Mouse (Mus musculus): ENCODE data around the gene Nsl1.

Nsl1 gene

GRCm38 (mm10) chr1:191095019-191095418 lies 32.2 kb downstream of the Nsl1 start:
- DNase-seq (ENCODE audit: low read depth), result no peak

DNA sequence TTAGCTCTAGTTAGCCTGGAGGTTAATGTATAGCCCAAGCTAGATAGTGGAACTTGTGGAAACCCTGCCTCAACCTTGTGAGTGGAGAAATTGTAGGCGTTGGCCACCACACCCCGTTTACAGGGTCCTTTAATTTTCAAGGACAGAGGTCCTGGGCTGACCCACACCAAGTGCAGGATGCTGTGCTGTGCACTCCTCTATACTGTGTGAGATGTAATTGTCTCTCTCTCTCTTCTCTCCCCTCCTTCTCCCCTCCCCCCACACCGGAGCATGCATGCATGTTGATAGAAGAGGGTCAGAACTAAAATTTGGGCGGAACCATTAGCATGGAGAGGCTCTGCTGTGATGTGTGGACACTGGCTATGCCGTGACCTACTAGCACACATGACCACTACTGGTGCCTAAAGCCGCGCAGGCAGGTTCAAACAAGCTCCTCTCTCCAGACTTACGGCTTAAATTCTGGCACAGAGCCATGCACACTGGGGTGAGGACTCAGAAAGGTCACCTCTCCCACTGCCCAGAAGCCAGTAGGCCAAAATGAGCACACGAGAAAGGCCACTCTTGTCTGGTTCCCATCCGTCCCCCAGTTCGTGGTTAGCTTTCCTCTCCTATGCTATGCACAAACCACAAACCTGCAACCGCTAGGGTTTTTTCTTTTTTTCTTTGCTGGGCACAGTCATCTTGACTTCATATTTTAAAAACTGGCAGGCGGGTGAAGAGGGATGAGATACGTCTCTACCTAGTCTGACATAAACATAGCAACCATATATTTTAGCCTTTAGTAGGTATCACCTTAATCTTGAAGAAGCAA lies 34.3 kb downstream of the Nsl1 start:
- no peak for DNase-seq (ENCODE audit: low read depth)

DNA sequence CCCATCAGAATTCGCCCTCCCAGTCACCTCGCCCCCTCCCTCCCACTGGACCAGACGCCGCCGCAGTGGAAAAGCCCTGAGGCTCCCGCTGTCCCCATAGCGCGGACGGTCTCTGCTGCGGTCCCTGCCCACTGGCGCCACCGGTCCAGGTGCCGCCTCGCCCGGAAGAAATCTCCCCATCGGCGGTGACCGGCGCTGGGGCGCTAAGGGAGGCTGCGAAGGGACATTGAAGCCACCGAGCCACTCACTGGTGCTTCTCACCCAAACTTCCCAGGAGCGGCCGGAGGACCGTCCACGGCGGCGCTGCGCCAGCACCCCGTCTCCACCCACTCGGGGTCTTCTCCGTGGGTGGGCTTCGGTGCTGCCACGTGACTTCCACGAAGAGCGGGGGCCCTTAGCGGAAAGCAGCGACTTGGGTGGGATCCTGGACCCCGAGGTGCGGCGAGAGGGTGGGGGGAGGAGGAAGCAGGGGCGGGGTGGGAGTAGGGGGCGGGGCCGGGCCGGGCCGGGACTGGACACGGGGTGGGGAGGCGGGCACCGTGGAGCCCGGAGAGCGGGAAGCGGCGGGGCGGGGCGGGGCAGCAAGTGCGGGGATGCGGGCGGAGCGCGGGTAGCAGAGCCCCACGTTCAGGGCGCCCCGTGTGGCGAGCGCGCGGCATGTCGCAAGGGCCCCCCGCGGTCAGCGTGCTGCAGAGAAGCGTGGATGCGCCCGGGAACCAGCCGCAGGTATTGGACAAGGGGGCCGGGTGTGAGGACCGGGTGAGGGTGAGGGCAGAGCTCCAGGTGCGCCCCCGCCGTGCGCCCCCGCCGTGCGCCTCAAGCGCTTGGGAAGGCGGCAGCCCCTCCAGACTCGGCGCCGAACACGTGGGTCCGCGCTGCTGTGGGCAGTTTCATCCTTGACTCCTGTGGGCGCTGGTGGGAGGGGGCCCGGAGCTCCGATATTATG lies 35.3 kb downstream of the Nsl1 start, which contains the start of gene Batf3:
Gene Batf3 (plus strand): TSS at position 46 of the 946 bp plus-strand sequence.
- DNase-seq (ENCODE audit: low read depth), result no peak

- DNase-seq (ENCODE audit: low read depth), result no peak
These were observed 36.3 kb downstream of the Nsl1 start for GRCm38 (mm10) chr1:191099114-191099513.

GRCm38 (mm10) chr1:191099772-191100291 lies 37.0 kb downstream of the Nsl1 start:
- DNase-seq (ENCODE audit: low read depth), result no peak

- no peak for DNase-seq (ENCODE audit: low read depth)
These were observed 40.0 kb downstream of the Nsl1 start for GRCm38 (mm10) chr1:191102730-191103370.

- no peak for DNase-seq (ENCODE audit: low read depth)
These were observed 42.4 kb downstream of the Nsl1 start for GRCm38 (mm10) chr1:191105246-191105645.

GRCm38 (mm10) chr1:191107306-191107705 lies 44.5 kb downstream of the Nsl1 start:
- no peak for DNase-seq (ENCODE audit: low read depth)

DNA sequence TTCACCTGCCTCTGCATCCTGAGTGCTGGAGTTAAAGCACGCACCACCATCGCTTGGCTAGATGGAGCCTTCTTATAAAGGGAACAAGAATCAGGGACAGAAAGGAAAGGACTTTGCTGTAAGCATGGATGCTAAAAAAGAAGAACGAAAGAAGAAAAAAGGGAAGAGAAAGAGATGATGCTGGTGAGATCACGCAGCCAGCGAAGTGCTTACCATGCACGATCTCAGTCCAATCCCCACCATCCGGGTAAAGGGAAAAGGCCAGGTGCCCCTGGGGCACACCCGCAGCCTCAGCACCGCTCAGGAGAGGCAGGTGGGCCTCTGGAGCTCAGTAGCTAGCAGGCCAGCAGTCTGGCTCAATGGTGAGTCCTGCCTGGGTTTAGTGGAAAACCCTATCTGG lies 47.1 kb downstream of the Nsl1 start:
- DNase-seq (ENCODE audit: low read depth), result no peak

- no peak for DNase-seq (ENCODE audit: low read depth)
These were observed 48.3 kb downstream of the Nsl1 start for GRCm38 (mm10) chr1:191111146-191111545.

DNA sequence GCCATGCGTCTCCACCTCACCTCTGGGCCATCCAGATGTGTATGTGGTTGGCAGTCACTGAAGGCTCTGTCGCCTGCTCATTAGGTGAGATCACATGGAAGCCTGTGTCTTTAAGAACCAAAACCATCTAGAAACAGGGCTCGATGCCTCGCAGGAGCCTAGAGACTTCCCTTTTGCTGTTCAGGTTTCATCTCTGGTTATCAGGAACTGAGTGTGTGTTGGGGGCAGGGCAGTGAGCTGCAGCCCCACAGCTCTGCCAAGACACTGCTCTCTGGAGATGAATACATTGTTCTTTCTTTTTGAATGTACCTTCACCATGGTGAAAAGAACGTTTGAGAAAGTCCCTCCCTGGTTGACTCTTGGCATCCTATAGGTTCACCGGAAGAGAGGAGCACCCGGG lies 52.1 kb downstream of the Nsl1 start:
- no peak for DNase-seq (ENCODE audit: low read depth)

DNA sequence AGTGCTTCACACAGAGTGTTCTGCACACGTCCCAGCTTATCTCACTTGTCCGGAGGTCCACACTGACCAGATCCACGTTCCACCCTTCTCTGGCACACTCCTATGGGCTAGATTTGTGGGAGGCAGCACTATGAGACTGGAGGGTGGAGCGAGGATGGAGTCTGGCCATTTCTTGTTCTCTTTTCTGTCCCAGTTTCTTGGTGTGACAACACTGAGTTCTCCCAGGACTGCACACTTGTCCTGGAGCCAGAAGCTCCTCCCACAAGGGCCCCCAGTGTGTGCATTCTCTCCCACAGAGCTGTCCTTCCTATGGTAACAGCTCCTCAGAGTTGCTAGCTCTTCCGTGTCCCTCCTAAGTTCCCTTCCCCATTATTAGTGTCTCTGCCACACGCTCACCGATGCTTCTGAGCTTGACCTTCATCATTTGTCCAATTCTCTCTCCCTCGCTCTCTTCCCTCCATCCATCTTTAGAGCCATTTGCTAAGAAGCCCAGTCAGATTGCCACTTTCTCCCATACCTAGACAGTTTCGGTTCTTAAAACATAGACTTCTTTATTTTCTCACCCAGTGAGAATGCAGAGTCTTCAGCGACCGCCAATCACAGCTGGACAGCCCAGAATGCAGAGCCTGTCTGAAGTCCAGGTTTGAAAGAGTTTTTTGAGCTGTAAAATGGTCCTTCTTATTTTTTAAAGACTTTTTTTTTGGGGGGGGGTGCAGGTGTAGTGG lies 52.9 kb downstream of the Nsl1 start:
- no peak for DNase-seq (ENCODE audit: low read depth)

GRCm38 (mm10) chr1:191122744-191123143 lies 59.9 kb downstream of the Nsl1 start:
- no peak for DNase-seq (ENCODE audit: low read depth)

DNA sequence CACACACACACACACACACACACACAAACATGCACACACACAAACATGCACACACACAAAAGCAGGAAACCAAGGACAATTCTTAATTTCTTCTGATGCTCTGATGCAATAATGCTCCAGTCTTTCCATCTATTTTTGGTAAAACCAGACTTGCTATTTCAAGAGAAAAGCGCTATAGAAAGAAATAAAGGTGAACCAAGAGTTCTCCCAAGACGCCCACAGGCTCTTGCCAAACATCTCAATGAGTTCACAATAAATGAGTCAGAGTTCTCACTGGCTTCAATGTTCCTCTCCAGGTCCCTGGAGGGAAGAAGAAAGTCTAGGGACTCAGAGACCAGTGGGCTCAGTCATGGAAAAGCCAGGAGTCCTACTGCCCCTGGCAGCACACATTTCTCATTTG lies 60.9 kb downstream of the Nsl1 start:
- no peak for DNase-seq (ENCODE audit: low read depth)

- DNase-seq (ENCODE audit: low read depth), result no peak
These were observed 61.5 kb downstream of the Nsl1 start for GRCm38 (mm10) chr1:191124288-191124687.

DNA sequence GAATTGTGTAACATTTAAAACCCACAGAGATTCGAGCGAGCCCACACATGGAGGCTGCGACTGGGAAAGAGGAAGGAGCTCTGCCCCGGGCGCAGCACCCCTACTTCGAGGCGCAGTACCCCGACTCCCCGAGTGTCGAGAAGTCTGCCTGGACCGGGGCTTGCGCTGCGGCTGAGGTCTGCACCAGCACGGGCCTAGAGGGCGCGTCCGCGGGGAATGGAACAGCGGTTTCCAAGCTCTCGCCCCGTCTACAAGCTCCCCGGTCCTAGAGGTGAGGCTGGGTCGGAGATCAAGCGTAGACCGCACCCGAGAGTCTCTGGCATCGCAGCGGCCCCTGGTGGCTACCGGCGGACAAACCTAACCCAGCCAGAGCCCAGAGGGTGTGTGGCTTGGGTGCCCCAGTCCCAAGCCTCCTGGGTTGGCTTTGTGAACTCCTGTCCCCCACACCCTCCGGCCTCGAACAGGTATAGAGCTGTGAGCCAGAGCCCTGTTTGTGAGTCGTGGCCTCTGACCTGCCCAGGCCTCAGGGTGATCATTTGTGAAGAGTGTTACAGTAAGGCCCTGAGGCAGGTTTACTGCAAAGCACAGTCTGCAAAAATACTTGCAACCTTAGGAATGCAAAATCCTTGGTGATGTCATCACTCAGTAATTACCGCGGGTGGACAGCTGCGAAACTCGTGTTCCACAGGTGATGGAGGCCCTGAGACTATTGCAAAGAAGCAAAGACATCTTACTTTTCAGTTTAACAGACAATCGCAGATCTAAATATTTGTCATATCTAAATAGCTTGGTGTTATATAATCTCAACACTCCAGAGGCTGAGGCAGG lies 63.2 kb downstream of the Nsl1 start:
- peak; percentile 34 for DNase-seq (ENCODE audit: low read depth)

GRCm38 (mm10) chr1:191131692-191132091 lies 68.9 kb downstream of the Nsl1 start:
- DNase-seq (ENCODE audit: low read depth), result no peak

DNA sequence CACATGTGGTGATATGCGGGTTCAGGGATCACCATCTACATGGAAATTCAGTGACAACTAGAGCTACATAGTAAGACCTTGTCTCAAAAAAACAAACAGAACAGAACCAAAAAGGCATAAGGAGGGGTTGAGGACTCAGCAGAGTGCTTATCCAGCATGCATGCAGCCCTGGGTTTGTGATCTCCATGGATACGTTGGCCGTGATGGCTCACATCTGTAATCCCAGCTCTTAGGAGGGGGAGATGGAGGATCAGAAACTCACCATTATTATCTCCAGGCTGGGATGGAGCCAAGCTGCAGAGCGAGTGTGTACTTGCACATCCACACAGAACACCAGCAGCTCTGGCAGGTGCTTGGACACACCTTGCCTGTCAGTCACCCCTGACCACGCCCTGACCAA lies 69.4 kb downstream of the Nsl1 start:
- no peak for DNase-seq (ENCODE audit: low read depth)

DNA sequence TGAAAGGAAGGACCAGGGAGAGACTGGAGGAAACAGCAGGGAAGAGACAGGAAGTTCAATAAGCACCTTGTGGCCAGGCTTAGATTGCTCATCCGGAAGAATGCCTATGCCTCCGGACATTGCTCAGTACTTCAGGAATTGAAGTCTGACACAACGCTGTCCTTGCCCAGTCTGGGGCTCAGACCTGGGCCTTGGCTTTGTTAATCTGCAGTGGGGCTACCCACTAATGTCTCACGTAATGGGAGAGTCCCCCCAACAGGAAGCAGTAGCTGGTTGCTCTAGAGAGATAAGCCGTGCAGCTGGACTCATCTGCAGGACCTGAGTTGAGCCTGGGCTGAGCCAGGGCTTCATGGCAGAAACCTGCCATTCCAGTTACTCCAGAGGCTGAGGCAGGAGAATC lies 70.1 kb downstream of the Nsl1 start:
- no peak for DNase-seq (ENCODE audit: low read depth)

DNA sequence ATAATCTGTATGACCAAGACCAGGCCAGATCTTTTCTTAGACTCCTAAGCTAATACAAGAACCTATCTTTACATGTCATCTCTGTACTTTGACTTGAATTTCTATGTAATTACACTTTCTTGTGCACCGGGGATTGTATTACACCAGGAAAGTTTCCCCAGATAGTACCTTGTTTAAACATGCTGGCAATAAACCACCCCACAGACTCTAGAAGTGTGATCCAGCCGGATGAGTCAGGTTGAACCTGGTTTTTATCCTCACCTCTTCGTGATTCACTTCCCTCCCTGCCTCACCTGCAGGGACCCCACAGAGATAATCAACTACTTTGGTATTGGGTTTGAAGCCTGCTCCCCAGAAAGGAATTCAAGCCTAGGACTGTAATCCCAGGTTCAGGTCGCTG lies 72.6 kb downstream of the Nsl1 start:
- DNase-seq (ENCODE audit: low read depth), result no peak

Measured in c-Kit-positive CD71-positive TER-119-negative erythroid progenitor cells, embryonic 14.5 days (primary cell).